Mouse (Mus musculus) kidney, postnatal 4 days (tissue): ENCODE measurements around the gene Limd2.

ENCODE experiments used
- DNase-seq, 2 experiments: peaks; one replicate each; pipeline ENCODE4 v3.0.0; 2021; ENCODE audit warnings: mixed read lengths in 2 of 2

Limd2 gene

GRCm38 (mm10) chr11:106122736-106123135 lies 37.9 kb downstream of the Limd2 start:
- peak in 1 of 2 experiments; percentile 6 for DNase-seq

GRCm38 (mm10) chr11:106122221-106122620 lies 38.4 kb downstream of the Limd2 start:
- DNase-seq: no peak

- DNase-seq: no peak
Measured at GRCm38 (mm10) chr11:106111688-106112087, 49.0 kb downstream of the Limd2 start.
